Mouse (Mus musculus) G1E-ER4 (cell line): ENCODE data around the gene Adra1b. TPM values are rescaled to one million over a fixed set of nuclear protein-coding genes. Genes with fewer than 3 reads are reported as not detected.

Experiments used
- GATA1 ChIP-seq: IDR thresholded peaks from one replicate; pipeline ENCODE4 v1.8.0; 2012; ENCODE audit warnings: low read length, inconsistent platforms
- polyA plus RNA-seq: library from polyadenylated mRNA; stranded (reverse); fragments of >175 nt; gene quantifications from 2 replicates; pipeline ENCODE4 v1.2.3, GENCODE M21; 2012

The Adra1b gene
- polyA plus RNA-seq, 1 experiment, result not detected

DNA sequence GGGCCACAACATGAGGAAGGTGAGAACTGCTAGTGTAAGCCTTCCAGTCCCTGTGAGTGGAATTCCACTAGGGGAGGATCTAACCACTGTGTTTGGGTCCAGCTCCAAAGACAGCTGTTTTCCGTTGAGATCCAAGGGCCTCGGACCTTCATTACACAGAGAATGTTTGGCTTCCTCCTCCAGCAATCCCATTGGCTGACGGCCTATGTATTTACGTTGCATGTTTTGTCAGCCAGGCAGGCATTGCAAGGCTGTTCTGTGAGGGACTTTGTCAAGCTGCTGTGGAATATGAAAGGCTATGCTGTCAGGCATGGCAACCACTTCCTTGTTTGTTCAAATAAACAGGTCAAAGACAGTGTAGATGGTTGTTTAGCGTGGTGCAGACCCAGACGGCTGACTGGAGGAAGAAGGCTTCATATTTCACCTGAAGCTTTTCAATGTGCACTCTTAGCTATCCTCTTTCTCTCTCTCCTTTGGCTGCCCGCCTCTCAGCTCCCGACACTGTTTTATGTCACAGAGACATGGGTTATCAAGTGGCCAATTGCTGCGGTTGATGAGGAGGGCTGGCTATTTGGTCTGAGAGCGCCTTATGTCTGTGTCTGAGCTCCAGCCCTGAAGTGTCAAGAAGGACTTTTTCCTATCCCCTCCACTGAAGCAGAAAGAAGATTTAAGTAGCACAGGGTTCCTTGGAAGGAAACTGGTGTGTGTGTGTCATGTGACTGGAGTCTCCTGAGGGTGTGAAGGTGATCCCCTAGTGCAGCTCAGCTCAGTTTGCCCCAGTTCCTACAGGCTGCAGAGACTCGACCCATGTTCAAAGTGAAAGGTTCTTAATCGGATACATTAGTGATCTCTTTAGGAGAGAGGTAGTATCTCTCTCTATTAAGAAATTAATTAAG lies 13.8 kb upstream of the Adra1b start:
- TF ChIP-seq GATA1, result no peak

DNA sequence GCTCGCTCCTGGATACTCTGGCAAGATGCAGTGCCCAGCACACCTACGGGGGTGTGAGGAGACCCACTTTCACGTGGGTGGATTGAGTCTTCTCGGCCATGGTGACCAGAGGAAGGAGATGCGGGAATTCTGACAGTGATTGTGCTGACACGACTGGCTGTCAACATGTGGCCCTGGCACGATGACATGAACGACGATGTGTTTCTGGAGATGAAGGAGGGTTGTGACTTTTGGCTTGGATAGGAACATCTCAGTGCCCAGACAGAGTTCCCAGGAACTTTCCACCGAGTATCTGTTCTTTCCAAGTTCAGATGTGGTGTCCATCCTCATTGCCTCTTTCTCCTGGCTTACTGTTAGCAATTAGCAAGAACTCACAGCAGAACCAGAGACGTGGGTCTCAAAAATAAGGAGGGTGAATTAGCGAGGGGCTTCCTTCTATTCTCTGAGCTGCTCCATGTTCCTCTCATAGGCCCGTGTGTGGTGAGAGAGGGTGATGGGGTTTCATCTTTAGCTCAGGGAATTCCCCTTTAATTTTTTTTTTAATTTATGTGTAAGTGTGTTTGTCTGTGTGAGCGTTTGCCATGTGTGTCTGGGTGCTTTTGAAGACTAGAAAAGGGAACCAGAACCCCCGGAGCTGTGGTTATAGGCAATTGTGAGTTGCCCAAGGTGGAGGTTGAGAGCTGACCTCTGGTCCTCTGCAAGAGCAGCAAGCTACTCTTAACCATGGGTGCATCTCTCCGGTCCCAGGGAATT lies 11.3 kb upstream of the Adra1b start:
- TF ChIP-seq GATA1, result no peak

GRCm38 (mm10) chr11:43911646-43912045 lies 10.6 kb upstream of the Adra1b start:
- no peak for TF ChIP-seq GATA1

- no peak for TF ChIP-seq GATA1
These were observed 2.3 kb upstream of the Adra1b start for GRCm38 (mm10) chr11:43903351-43903750.

DNA sequence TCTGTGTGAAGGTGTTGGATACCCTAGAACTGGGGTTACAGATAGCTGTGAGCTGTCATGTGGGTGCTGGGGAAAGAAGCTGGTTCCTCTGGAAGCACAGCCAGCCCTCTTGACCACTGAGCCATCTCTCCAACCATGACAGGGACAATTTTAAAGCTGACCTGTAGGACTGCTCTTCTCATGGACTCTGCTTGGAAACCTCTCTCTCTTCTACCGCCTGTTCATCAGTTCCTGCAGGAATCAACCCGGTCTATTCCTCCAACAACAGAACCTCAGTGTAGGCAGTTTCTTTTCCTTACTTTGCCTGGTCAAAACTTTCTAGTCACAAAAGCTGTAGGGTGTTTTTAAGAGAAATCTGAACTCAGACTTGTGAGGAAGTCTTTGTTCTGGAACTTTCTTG lies 1.3 kb downstream of the Adra1b start:
- no peak for TF ChIP-seq GATA1

- no peak for TF ChIP-seq GATA1
These were observed 5.7 kb downstream of the Adra1b start for GRCm38 (mm10) chr11:43895323-43895722.

DNA sequence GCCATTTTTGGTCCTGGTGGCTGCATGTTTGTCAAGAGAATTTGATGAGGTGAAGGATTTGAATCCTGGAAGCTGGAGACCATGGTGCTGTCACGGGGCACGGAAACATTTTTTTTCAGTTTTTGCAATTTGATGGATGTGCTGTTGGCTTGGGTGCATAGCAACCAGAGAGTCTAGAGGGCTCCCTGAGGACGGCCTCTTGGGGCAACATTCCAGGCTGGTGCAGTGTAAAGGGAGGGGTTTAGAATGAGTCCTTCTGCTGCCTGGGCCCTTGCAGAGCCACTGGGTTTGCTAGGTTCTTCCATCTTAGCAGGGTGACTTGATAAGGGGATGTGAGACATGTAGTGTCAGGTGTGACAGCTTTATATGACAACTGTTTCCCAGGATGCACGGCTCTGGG lies 8.5 kb downstream of the Adra1b start:
- TF ChIP-seq GATA1, result no peak

DNA sequence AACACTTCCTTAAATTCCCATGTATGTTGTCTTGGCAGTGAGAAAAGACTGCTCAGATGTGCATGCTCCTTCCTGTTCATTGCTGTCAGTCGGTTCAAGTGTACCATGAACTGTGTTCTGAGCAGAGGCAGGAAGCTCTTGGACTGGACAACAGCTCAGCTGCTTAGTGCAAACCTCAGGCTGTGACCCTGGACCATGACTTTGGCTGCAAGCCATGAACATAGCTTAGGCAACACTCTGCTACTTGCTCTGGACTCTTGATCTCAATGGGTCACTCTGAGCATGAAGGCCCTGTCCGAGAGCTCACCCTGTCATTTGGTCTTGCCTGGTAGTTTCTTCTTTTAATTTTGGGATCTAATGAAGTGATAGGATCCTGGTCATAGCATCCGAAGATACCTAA lies 9.6 kb downstream of the Adra1b start:
- no peak for TF ChIP-seq GATA1

- no peak for TF ChIP-seq GATA1
These were observed 11.6 kb downstream of the Adra1b start for GRCm38 (mm10) chr11:43889208-43889915.

GRCm38 (mm10) chr11:43888736-43889135 lies 12.3 kb downstream of the Adra1b start:
- TF ChIP-seq GATA1, result no peak

- no peak for TF ChIP-seq GATA1
These were observed 13.4 kb downstream of the Adra1b start for GRCm38 (mm10) chr11:43887597-43887996.

DNA sequence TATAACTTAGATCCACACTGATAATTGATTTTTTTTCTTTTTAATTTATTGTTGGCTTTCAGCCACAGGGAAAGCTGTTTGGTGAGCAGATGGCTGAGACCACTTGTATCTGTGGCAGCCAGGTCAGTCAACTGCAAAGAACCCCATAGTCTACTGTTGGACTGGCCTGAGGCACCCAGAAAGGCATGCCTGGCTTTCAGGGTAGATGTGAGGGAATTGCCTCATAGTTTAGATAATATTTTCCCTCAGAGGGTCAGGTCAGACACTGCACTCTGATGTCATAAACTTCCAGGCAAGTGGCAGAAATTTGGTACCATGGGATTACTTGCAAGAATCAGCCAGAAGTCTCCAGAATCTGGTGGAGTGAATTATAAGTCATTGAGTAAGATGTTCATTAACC lies 16.5 kb downstream of the Adra1b start:
- no peak for TF ChIP-seq GATA1

GRCm38 (mm10) chr11:43883641-43884181 lies 17.3 kb downstream of the Adra1b start:
- no peak for TF ChIP-seq GATA1

DNA sequence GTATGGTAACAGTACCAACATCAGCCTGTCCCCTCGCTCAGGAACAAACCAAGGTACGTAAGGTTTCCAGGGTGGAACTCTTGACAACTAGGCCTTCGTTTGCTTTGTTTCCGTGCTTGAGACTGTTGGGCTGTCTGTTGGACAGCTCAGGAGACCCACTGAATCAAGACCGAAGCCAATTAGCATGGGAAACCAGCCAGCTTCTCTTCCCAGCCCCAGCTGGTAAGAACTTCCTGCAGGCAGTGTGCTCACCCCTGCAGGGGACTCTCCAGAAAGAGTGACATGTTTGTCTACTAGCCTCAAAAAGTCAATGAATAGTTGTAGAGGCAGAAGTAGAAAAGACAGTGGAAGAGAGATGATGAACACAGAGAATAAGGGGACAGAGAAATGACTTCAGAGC lies 23.8 kb downstream of the Adra1b start:
- TF ChIP-seq GATA1, result no peak

GRCm38 (mm10) chr11:43867721-43868281 lies 33.2 kb downstream of the Adra1b start:
- TF ChIP-seq GATA1, result no peak
